Mouse (Mus musculus) embryo, embryonic 11.5 days (tissue): Measurements from ENCODE around the gene Tcn2.

Source experiments
- DNase-seq: peaks from one replicate; pipeline ENCODE4 v3.0.0-alpha.2; 2012; ENCODE audit warnings: low read depth, low spot score

Tcn2 gene

GRCm38 (mm10) chr11:3894406-3895281, 37.3 kb downstream of the Tcn2 start, which contains the start of the genes 4921536K21Rik and Dusp18:
Gene 4921536K21Rik (minus strand): TSS chr11:3895098.
Gene Dusp18 (plus strand): TSS chr11:3895240.
- DNase-seq = peak; percentile 93

GRCm38 (mm10) chr11:3893970-3894369, 38.0 kb downstream of the Tcn2 start:
- no peak for DNase-seq

- no peak for DNase-seq
Measured at GRCm38 (mm10) chr11:3887331-3887730, 44.6 kb downstream of the Tcn2 start.

- DNase-seq = no peak
Measured at GRCm38 (mm10) chr11:3883711-3884110, 48.2 kb downstream of the Tcn2 start.

GRCm38 (mm10) chr11:3879836-3880235, 52.1 kb downstream of the Tcn2 start:
- DNase-seq = peak; percentile 61

- no peak for DNase-seq
Measured at GRCm38 (mm10) chr11:3878660-3879059, 53.3 kb downstream of the Tcn2 start.

GRCm38 (mm10) chr11:3876419-3876818, 55.5 kb downstream of the Tcn2 start:
- no peak for DNase-seq
